Mouse (Mus musculus): Measurements from ENCODE around the gene Tnxb. TPM values are rescaled to one million over a fixed set of nuclear protein-coding genes. Genes with fewer than 3 reads are reported as not detected.

Tnxb gene
- total RNA-seq, 1 experiment: 0.18 TPM

DNA sequence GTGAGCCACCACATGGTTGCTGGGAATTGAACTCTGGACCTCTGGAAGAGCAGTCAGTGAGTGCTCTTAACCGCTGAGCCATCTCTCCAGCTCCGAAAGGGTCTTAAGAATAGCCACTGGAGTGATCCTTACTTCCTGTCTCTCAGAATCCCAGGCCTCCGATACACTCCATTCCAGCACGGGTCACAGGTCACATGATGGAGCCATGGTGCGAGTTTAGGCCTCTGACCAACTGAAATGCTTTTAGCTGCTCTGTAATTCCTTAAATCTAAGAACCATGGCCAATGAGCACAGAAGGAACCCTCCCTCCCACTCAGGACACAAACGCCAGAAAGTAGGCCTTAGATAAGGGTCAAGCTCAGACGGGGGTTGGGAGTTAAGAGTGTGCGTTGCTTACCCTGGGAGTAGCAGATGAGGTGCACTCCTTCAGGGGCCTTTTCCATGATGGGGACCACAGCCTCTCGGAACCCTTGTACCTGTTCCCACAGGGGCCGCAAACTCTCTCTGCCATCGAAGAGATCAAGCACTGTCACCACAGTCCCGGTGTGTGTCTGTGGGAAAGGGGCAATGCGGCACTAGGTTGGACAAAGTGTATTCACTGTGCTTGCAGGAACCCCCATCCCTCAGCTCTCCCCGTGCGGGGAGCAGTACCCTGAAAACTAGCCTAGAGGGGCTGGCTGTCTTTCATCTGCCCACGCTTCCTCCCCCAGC is 44.1 kb upstream of the Tnxb start:
- H3K9me3 ChIP-seq (ENCODE audit: control insufficient read depth, insufficient read depth, low read depth, low read length): no peaks in the 10 kb centered on the region
- in situ Hi-C loops (cut with MboI; ENCODE audit: low sequenced_read_pairs in 2 of 2, unreplicated experiment in 2 of 2): no loop called here
- DNase-seq (ENCODE audit: low read depth, low spot score): no peak
- H3K27ac ChIP-seq (ENCODE audit: insufficient read depth, low read depth, low read length, poor library complexity, severe bottlenecking): no peak overlapping the region
- TF ChIP-seq MAFK (IDR thresholded peaks at IDR 0.05; ENCODE audit: insufficient read depth, low read depth, low read length) (no peak), ZNF384 (IDR thresholded peaks at IDR 0.05; ENCODE audit: low read depth, low read length) (no peak), CHD2 (IDR thresholded peaks at IDR 0.05; ENCODE audit: low read depth, low read length) (no peak), ZC3H11A (IDR thresholded peaks at IDR 0.05; ENCODE audit: borderline replicate concordance, low read depth, low read length) (no peak), HCFC1 (IDR thresholded peaks at IDR 0.05; ENCODE audit: borderline replicate concordance, insufficient read depth, low read length) (no peak)
- peak overlapping the region; percentile 67 to 80 for H3K4me3 ChIP-seq (ENCODE audit: insufficient read depth in 1 of 2, low read depth in 1 of 2, low read length in 2 of 2, poor library complexity in 1 of 2, severe bottlenecking in 1 of 2)
- H3K36me3 ChIP-seq (ENCODE audit: control insufficient read depth, insufficient read depth, low read length, poor library complexity, severe bottlenecking): peaks cover 6% of the 10 kb centered on the region; the same call in 1 of the 2 replicates
- peaks cover 6 to 26% of the 10 kb centered on the region in 2 experiments; a peak in 3 of 4 replicates for H3K4me1 ChIP-seq (ENCODE audit: control insufficient read depth in 2 of 2, insufficient read depth in 2 of 2, low read length in 2 of 2, poor library complexity in 1 of 2)
- H3K9ac ChIP-seq (ENCODE audit: insufficient read depth, low read depth, low read length, poor library complexity, severe bottlenecking): peak overlapping the region; percentile 69

DNA sequence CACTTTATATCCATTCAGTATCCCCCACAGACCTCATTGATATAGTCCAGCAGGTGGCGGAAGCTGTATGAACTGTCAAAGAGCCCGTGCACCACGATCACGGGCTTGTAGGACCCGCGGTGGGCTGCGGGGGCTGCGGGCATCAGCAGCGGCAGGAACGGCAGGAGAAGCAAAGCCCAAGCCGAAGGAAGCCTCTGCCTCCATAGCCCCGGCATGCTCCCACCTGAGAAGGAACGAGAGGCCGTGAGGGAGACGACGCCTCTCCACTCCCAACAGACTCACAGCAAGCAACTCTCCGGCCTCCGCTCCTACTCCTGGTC is 43.6 kb upstream of the Tnxb start:
- in situ Hi-C loops (cut with MboI; ENCODE audit: low sequenced_read_pairs in 2 of 2, unreplicated experiment in 2 of 2): no loop called here
- Histone ChIP-seq H3K36me3 (ENCODE audit: control insufficient read depth, insufficient read depth, low read length, poor library complexity, severe bottlenecking) (peaks cover 6% of the 10 kb centered on the region; the same call in 1 of the 2 replicates), H3K27ac (ENCODE audit: insufficient read depth, low read depth, low read length, poor library complexity, severe bottlenecking) (peak overlapping the region; percentile 33), H3K4me3 (ENCODE audit: insufficient read depth in 1 of 2, low read depth in 1 of 2, low read length in 2 of 2, poor library complexity in 1 of 2, severe bottlenecking in 1 of 2) (peak overlapping the region; percentile 67 to 80), H3K9ac (ENCODE audit: insufficient read depth, low read depth, low read length, poor library complexity, severe bottlenecking) (peak overlapping the region; percentile 69), H3K4me1 (ENCODE audit: control insufficient read depth in 2 of 2, insufficient read depth in 2 of 2, low read length in 2 of 2, poor library complexity in 1 of 2) (peaks cover 6 to 31% of the 10 kb centered on the region in 2 experiments; a peak in 3 of 4 replicates), H3K9me3 (ENCODE audit: control insufficient read depth, insufficient read depth, low read depth, low read length) (no peaks in the 10 kb centered on the region)
- TF ChIP-seq CHD2 (IDR thresholded peaks at IDR 0.05; ENCODE audit: low read depth, low read length): no peak
- TF ChIP-seq MAFK (IDR thresholded peaks at IDR 0.05; ENCODE audit: insufficient read depth, low read depth, low read length): no peak
- no peak for TF ChIP-seq HCFC1 (IDR thresholded peaks at IDR 0.05; ENCODE audit: borderline replicate concordance, insufficient read depth, low read length)
- TF ChIP-seq ZC3H11A (IDR thresholded peaks at IDR 0.05; ENCODE audit: borderline replicate concordance, low read depth, low read length): no peak
- no peak for TF ChIP-seq ZNF384 (IDR thresholded peaks at IDR 0.05; ENCODE audit: low read depth, low read length)
- no peak for DNase-seq (ENCODE audit: low read depth, low spot score)

DNA sequence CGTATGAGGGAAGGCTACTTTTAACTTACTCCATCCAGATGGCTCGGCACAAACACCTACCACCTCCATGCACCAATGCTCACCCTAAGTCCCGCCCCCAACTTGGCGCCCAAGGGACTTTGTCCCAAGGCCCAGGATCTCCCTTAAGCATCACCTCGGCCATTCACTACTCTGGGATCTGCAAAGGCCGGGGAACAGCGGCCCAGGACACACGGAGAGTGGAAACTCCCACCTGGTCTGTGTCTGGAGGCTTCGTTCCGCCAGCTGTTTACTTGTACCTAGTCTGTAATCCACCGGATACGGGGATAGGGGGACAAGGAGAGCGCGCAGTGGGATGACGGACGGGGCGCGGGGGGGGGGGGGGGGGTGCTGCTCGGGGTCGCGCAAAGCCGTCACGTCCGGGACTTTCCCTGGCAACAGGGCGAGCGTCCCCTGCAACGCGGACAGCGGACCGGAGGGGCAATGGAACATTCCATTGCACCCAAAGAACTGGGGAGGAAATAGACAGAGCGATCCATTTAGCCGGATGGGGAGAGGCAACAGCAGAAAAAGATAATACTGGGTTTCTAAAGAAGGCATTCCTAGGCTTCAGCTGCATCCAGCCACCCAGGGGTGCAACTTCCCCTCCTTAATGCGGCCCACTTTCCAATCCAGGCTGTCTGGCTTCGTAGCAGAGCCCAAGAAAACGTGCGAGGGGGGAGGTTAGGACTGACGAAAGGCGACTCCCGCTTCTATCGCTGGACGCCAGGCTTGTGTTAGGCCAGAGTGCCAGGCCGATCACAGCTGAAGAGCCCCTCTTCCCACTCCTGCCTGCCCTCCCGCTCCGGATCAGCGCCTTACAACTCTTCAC is 43.0 kb upstream of the Tnxb start:
- in situ Hi-C loops (cut with MboI; ENCODE audit: low sequenced_read_pairs in 2 of 2, unreplicated experiment in 2 of 2): no loop called here
- Histone ChIP-seq H3K27ac (ENCODE audit: insufficient read depth, low read depth, low read length, poor library complexity, severe bottlenecking) (peak overlapping the region; percentile 33), H3K9ac (ENCODE audit: insufficient read depth, low read depth, low read length, poor library complexity, severe bottlenecking) (peak overlapping the region; percentile 76), H3K4me1 (ENCODE audit: control insufficient read depth in 2 of 2, insufficient read depth in 2 of 2, low read length in 2 of 2, poor library complexity in 1 of 2) (peaks cover 6 to 31% of the 10 kb centered on the region in 2 experiments; a peak in 3 of 4 replicates), H3K36me3 (ENCODE audit: control insufficient read depth, insufficient read depth, low read length, poor library complexity, severe bottlenecking) (peaks cover 4% of the 10 kb centered on the region; the same call in 1 of the 2 replicates), H3K4me3 (ENCODE audit: insufficient read depth in 1 of 2, low read depth in 1 of 2, low read length in 2 of 2, poor library complexity in 1 of 2, severe bottlenecking in 1 of 2) (peak overlapping the region; percentile 67 to 80), H3K9me3 (ENCODE audit: control insufficient read depth, insufficient read depth, low read depth, low read length) (no peaks in the 10 kb centered on the region)
- DNase-seq (ENCODE audit: low read depth, low spot score): no peak
- TF ChIP-seq MAFK (IDR thresholded peaks at IDR 0.05; ENCODE audit: insufficient read depth, low read depth, low read length) (no peak), CHD2 (IDR thresholded peaks at IDR 0.05; ENCODE audit: low read depth, low read length) (no peak), ZNF384 (IDR thresholded peaks at IDR 0.05; ENCODE audit: low read depth, low read length) (no peak), HCFC1 (IDR thresholded peaks at IDR 0.05; ENCODE audit: borderline replicate concordance, insufficient read depth, low read length) (no peak; the same call in 1 of the 2 replicates), ZC3H11A (IDR thresholded peaks at IDR 0.05; ENCODE audit: borderline replicate concordance, low read depth, low read length) (no peak)

DNA sequence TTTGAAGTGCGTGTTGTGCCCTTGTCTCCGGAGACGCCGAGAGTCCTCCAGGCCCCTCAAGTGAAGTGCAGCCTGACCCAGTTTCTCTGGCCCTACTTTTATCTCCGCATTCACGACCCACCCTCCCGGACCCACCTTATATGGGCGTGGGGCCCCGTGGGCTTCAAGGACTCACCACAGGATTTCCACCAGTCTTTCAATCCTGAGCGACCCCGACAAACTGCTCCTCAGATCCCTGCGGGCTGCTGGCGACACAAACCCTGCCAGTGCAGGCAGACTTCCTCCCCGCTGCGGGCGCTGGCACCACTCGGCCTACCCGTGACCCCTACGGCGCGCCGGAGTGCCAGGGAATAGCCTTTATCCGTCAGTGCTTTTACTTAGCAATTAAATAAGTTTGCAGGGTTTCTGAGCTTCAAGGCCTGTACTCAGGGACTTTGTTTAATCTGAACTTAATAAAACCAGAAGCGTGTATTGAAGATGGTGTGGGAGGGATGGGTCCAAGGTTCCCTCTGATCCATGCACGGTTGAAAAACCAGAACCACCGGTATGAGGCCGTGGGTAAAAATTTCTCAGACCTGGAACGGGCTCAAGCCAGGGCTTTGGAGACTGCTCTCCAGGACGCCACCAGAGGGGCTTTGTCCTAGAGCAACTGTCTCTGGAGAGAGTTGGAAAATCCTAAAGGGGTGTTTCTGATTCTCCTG is 42.2 kb upstream of the Tnxb start, which contains the start of gene Ppt2:
Gene Ppt2, minus strand, starts transcription at position 568 of the 701 bp plus-strand sequence.
- in situ Hi-C loops (cut with MboI; ENCODE audit: low sequenced_read_pairs in 2 of 2, unreplicated experiment in 2 of 2): no loop called here
- no peak within 1 kb of the TSS; the same call in 1 of the 2 replicates for H3K27ac ChIP-seq (ENCODE audit: insufficient read depth, low read depth, low read length, poor library complexity, severe bottlenecking)
- peak within 1 kb of the TSS; percentile 76 for H3K9ac ChIP-seq (ENCODE audit: insufficient read depth, low read depth, low read length, poor library complexity, severe bottlenecking)
- DNase-seq (ENCODE audit: low read depth, low spot score): no peak
- TF ChIP-seq CHD2 (IDR thresholded peaks at IDR 0.05; ENCODE audit: low read depth, low read length): no peak
- peak within 1 kb of the TSS; percentile 52 to 80 for H3K4me3 ChIP-seq (ENCODE audit: insufficient read depth in 1 of 2, low read depth in 1 of 2, low read length in 2 of 2, poor library complexity in 1 of 2, severe bottlenecking in 1 of 2)
- peaks cover 6 to 30% of the 10 kb centered on the region in 2 experiments; a peak in 3 of 4 replicates for H3K4me1 ChIP-seq (ENCODE audit: control insufficient read depth in 2 of 2, insufficient read depth in 2 of 2, low read length in 2 of 2, poor library complexity in 1 of 2)
- H3K9me3 ChIP-seq (ENCODE audit: control insufficient read depth, insufficient read depth, low read depth, low read length): no peaks in the 10 kb centered on the region
- peaks cover 4% of the 10 kb centered on the region; the same call in 1 of the 2 replicates for H3K36me3 ChIP-seq (ENCODE audit: control insufficient read depth, insufficient read depth, low read length, poor library complexity, severe bottlenecking)
